Mouse (Mus musculus): ENCODE results near the gene Efcab11. TPM values are rescaled to one million over a fixed set of nuclear protein-coding genes. Genes with fewer than 3 reads are reported as not detected.

Efcab11 gene
- polyA plus RNA-seq, 1 experiment from 2014 or later, result 8.3 TPM

- no peak for ATAC-seq (replicated peaks; ENCODE audit: insufficient number of reproducible peaks, insufficient read depth, low FRiP score, low read depth)
- no peaks in the 10 kb centered on the region for H3K9me3 ChIP-seq (replicated peaks)
- 86% methylated on average over 5 of the region's 5 CpGs for WGBS
- no peak overlapping the region for H3K4me2 ChIP-seq
- H3K4me3 ChIP-seq, result no peak overlapping the region
- H3K27me3 ChIP-seq, result no peaks in the 10 kb centered on the region
- H3K27ac ChIP-seq, result no peak overlapping the region
- no peak overlapping the region for H3K9ac ChIP-seq
- H3K36me3 ChIP-seq, result peaks cover 26% of the 10 kb centered on the region; the same call in 1 of the 2 replicates
- peaks cover 13% of the 10 kb centered on the region for H3K4me1 ChIP-seq (replicated peaks)
Measured at GRCm38 (mm10) chr12:99904537-99904936, 20.3 kb upstream of the Efcab11 start.

- no peaks in the 10 kb centered on the region for H3K9me3 ChIP-seq (replicated peaks)
- H3K36me3 ChIP-seq, result peaks cover 26% of the 10 kb centered on the region; the same call in 1 of the 2 replicates
- no peaks in the 10 kb centered on the region for H3K27me3 ChIP-seq
- peaks cover 13% of the 10 kb centered on the region for H3K4me1 ChIP-seq (replicated peaks)
- WGBS, result 50% methylated on average over 4 of the region's 4 CpGs
- no peak overlapping the region for H3K4me3 ChIP-seq
- ATAC-seq (replicated peaks; ENCODE audit: insufficient number of reproducible peaks, insufficient read depth, low FRiP score, low read depth), result no peak; the same call in 1 of the 2 replicates
- no peak overlapping the region for H3K4me2 ChIP-seq
- H3K9ac ChIP-seq, result no peak overlapping the region
- peak overlapping the region; percentile 90 for H3K27ac ChIP-seq
Measured at GRCm38 (mm10) chr12:99902867-99903370, 18.7 kb upstream of the Efcab11 start.

- Histone ChIP-seq H3K36me3 (peaks cover 26% of the 10 kb centered on the region; the same call in 1 of the 2 replicates), H3K4me3 (no peak overlapping the region), H3K4me2 (0 out of 2 replicates have a peak overlapping the region, but pooled peaks have one; percentile 30), H3K4me1 (replicated peaks) (peaks cover 13% of the 10 kb centered on the region), H3K9ac (no peak overlapping the region), H3K27ac (peak overlapping the region; percentile 90), H3K27me3 (no peaks in the 10 kb centered on the region), H3K9me3 (replicated peaks) (no peaks in the 10 kb centered on the region)
- WGBS, result 30% methylated on average over 8 of the region's 8 CpGs
- ATAC-seq (replicated peaks; ENCODE audit: insufficient number of reproducible peaks, insufficient read depth, low FRiP score, low read depth), result peak; percentile 89
Measured at GRCm38 (mm10) chr12:99901973-99902866, 18.0 kb upstream of the Efcab11 start.

GRCm38 (mm10) chr12:99899991-99900390 lies 15.8 kb upstream of the Efcab11 start:
- Histone ChIP-seq H3K9me3 (replicated peaks) (no peaks in the 10 kb centered on the region), H3K27me3 (no peaks in the 10 kb centered on the region), H3K4me2 (no peak overlapping the region), H3K36me3 (peaks cover 34% of the 10 kb centered on the region), H3K9ac (no peak overlapping the region), H3K4me1 (replicated peaks) (peaks cover 13% of the 10 kb centered on the region), H3K4me3 (no peak overlapping the region), H3K27ac (no peak overlapping the region)
- WGBS, result 75% methylated on average over 1 of the region's 3 CpGs
- no peak for ATAC-seq (replicated peaks; ENCODE audit: insufficient number of reproducible peaks, insufficient read depth, low FRiP score, low read depth)

GRCm38 (mm10) chr12:99898248-99898870 lies 14.1 kb upstream of the Efcab11 start:
- ATAC-seq (replicated peaks; ENCODE audit: insufficient number of reproducible peaks, insufficient read depth, low FRiP score, low read depth), result no peak
- peaks cover 43% of the 10 kb centered on the region for H3K36me3 ChIP-seq
- no peak overlapping the region for H3K4me3 ChIP-seq
- no peak overlapping the region for H3K9ac ChIP-seq
- no peaks in the 10 kb centered on the region for H3K9me3 ChIP-seq (replicated peaks)
- WGBS, result 82% methylated on average over 16 of the region's 16 CpGs
- H3K4me1 ChIP-seq (replicated peaks), result peaks cover 11% of the 10 kb centered on the region
- H3K27me3 ChIP-seq, result no peaks in the 10 kb centered on the region
- H3K27ac ChIP-seq, result no peak overlapping the region
- no peak overlapping the region for H3K4me2 ChIP-seq

- Histone ChIP-seq H3K9ac (no peak overlapping the region), H3K9me3 (replicated peaks) (no peaks in the 10 kb centered on the region), H3K27ac (no peak overlapping the region), H3K4me1 (replicated peaks) (peaks cover 7% of the 10 kb centered on the region), H3K4me3 (no peak overlapping the region), H3K4me2 (no peak overlapping the region), H3K27me3 (no peaks in the 10 kb centered on the region), H3K36me3 (peaks cover 45% of the 10 kb centered on the region)
- no peak for ATAC-seq (replicated peaks; ENCODE audit: insufficient number of reproducible peaks, insufficient read depth, low FRiP score, low read depth)
- 87% methylated on average over 4 of the region's 4 CpGs for WGBS
Measured at GRCm38 (mm10) chr12:99897846-99898245, 13.6 kb upstream of the Efcab11 start.

- ATAC-seq (replicated peaks; ENCODE audit: insufficient number of reproducible peaks, insufficient read depth, low FRiP score, low read depth), result no peak
- H3K27ac ChIP-seq, result no peak overlapping the region
- H3K9ac ChIP-seq, result peak overlapping the region; percentile 89
- peaks cover 25% of the 10 kb centered on the region for H3K4me1 ChIP-seq (replicated peaks)
- 56% methylated on average over 8 of the region's 8 CpGs for WGBS
- no peaks in the 10 kb centered on the region for H3K27me3 ChIP-seq
- H3K36me3 ChIP-seq, result no peaks in the 10 kb centered on the region
- no peaks in the 10 kb centered on the region for H3K9me3 ChIP-seq (replicated peaks)
- H3K4me2 ChIP-seq, result peak overlapping the region; percentile 94
- peak overlapping the region; percentile 89 for H3K4me3 ChIP-seq
Measured at GRCm38 (mm10) chr12:99885282-99885901, 1.2 kb upstream of the Efcab11 start.

- WGBS, result 0% methylated on average over 11 of the region's 11 CpGs
- no peak for ATAC-seq (replicated peaks; ENCODE audit: insufficient number of reproducible peaks, insufficient read depth, low FRiP score, low read depth)
Measured at GRCm38 (mm10) chr12:99883713-99884105, 530 bp downstream of the Efcab11 start.

GRCm38 (mm10) chr12:99883000-99883712 lies 1.1 kb downstream of the Efcab11 start:
- under 1% methylated on average over 38 of the region's 38 CpGs for WGBS
- peak; percentile 89 for ATAC-seq (replicated peaks; ENCODE audit: insufficient number of reproducible peaks, insufficient read depth, low FRiP score, low read depth)
- Histone ChIP-seq H3K9ac (peak overlapping the region; percentile 67), H3K9me3 (replicated peaks) (no peaks in the 10 kb centered on the region), H3K27me3 (no peaks in the 10 kb centered on the region), H3K36me3 (no peaks in the 10 kb centered on the region), H3K4me2 (peak overlapping the region; percentile 94), H3K4me3 (peak overlapping the region; percentile 89), H3K4me1 (replicated peaks) (peaks cover 25% of the 10 kb centered on the region), H3K27ac (peak overlapping the region; percentile 91)

More at GRCm38 (mm10) chr12:99883713-99884105, 530 bp downstream of the Efcab11 start:
- Histone ChIP-seq H3K9me3 (replicated peaks) (no peaks in the 10 kb centered on the region), H3K27me3 (no peaks in the 10 kb centered on the region), H3K4me3 (peak overlapping the region; percentile 89), H3K27ac (peak overlapping the region; percentile 91), H3K4me1 (replicated peaks) (peaks cover 25% of the 10 kb centered on the region), H3K36me3 (no peaks in the 10 kb centered on the region), H3K9ac (peak overlapping the region; percentile 67), H3K4me2 (peak overlapping the region; percentile 94)

GRCm38 (mm10) chr12:99874609-99875008 lies 9.6 kb downstream of the Efcab11 start:
- Histone ChIP-seq H3K27ac (no peak overlapping the region), H3K27me3 (no peaks in the 10 kb centered on the region), H3K4me2 (no peak overlapping the region), H3K9me3 (replicated peaks) (no peaks in the 10 kb centered on the region), H3K4me3 (no peak overlapping the region), H3K9ac (no peak overlapping the region), H3K36me3 (no peaks in the 10 kb centered on the region), H3K4me1 (replicated peaks) (no peaks in the 10 kb centered on the region)
- 84% methylated on average over 6 of the region's 6 CpGs for WGBS
- ATAC-seq (replicated peaks; ENCODE audit: insufficient number of reproducible peaks, insufficient read depth, low FRiP score, low read depth), result no peak

All from heart, embryonic 15.5 days (tissue).